Mouse (Mus musculus): Measurements from ENCODE around the gene Tmod1.
A peak's percentile ranks its signal among the peaks of the same experiment; 100 is the strongest.

- TF ChIP-seq CTCF (IDR thresholded peaks at IDR 0.05; ENCODE audit: insufficient read depth, low read length) (peak; percentile 53), POLR2A (IDR thresholded peaks at IDR 0.05; ENCODE audit: borderline replicate concordance, extremely low read depth, low read depth, low read length) (no peak)
Measured at GRCm38 (mm10) chr4:46040594-46041192, 2.0 kb downstream of the Tmod1 start.

All from lung, adult 2 months (tissue).